Mouse (Mus musculus): ENCODE results near the gene Nme7.

Nme7 gene

DNA sequence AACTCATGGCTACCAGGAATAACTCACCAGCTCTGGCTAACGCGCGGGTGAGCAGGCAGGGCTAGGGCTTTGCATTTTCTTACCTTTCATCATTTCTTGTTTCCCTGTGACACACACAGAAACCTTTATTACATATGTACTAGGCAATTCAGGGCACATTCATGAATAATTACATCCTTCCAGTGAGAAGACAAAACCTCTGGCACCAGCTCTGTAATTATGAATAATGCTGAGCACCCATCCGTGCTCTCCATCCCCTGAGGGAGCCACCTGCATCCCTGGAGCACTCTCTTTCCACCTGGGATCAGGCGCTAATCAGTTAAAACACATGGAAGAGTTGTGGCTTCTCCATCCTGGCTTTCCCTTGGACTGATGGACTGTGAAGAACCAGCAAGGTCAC, at the start of gene Nme7:
Nme7 (plus strand) TSS at position 301 of the 400 bp plus-strand sequence.
- DNase-seq (ENCODE audit: low spot score in 2 of 2), result no peak

DNA sequence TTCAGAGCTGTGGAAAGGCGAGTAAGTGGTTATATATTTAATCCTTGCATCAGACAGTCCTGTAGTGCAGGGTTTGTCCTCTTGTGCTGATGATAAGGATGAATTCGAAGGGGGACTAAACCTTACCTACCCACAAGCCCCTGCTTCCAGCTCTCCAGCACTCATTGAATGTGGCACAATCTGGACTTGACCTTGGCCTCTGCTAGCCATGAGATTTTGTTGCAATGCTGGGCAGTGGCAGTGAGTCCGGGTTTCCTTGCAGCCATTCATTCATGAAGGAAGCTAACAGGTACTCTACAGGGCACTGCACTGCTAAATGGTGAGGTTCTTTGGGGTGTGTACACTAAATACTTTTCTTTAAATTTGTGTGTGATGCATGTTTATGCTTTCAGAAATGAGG, 49.1 kb upstream of the Nme7 start:
- no peak for DNase-seq (ENCODE audit: low spot score in 2 of 2)

DNA sequence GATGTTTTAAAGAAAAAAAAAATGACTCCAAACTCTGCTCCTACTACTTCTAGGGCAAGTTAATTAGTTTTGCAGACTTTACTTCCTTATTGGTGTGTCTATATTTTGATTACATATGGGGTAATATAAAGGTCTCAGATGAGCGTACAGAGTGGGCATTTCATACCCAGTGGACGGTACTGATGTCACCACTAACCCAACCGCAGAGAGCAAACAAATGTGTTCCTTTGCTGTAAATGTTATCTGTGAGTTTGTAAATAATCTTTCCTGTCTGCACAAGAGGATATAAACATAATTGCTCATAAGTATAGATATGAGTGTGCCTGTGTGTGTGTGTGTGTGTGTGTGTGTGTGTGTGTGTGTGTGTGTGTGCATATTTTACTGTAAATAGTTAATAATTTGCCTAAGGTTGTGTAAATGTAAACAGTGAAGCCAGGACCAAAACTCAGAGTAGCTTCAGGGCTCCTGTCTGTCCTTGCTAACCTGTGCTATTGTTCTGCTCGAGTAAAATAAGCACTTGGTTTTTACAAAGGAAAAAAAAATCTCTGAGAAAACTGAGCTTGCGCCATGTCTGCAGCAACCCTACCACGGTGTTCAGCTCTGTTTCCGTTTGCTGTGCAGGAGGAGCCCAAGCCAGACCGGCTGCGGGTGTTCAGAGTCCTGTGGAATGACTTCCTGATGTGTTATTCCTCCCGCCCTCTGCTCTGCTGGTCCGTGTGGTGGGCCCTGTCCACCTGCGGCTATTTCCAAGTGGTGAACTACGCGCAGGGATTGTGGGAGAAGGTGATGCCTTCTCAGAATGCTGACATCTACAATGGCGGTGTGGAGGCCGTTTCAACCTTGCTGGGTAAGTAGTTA, 43.5 kb upstream of the Nme7 start:
- DNase-seq (ENCODE audit: low spot score in 2 of 2), result no peak

DNA sequence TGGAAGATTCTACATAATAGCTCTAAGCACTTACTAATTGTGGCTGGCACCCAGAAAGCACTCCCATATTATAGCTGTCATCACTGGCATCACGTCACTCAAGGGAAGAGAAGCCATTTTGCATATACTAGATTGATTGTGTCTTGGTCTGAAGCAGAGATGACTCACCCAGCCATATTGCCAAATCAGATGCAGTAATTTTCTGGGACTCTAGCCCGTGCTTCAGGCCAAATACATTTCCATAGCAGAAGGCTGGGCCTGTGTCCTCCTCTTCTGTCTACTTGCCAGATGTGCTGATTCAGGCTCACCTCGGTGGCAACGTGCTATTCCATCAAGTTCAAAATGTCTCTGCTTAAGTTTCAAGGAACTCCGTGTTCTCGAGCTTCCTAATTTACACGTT, 42.4 kb upstream of the Nme7 start:
- DNase-seq (ENCODE audit: low spot score in 2 of 2), result no peak

DNA sequence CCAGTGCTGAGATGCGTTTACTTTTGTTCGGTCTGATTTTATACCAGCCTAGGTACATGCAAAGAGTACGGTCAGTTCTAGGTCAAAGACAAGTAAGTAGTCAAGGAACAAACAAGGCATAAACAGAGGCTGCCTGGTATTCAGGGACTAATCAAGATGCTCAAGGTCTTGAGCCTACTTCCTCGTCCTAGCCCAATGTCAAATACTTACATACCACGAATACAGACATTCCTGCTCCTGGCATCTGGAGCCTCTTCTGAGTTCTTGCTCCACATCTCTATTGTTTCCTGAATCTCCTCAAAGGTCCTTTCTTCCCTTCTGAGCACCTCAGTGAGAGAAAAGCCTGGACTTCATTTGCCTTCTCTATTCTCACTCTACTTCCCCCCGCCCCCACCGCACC, 33.0 kb upstream of the Nme7 start:
- no peak for DNase-seq (ENCODE audit: low spot score in 2 of 2)

DNA sequence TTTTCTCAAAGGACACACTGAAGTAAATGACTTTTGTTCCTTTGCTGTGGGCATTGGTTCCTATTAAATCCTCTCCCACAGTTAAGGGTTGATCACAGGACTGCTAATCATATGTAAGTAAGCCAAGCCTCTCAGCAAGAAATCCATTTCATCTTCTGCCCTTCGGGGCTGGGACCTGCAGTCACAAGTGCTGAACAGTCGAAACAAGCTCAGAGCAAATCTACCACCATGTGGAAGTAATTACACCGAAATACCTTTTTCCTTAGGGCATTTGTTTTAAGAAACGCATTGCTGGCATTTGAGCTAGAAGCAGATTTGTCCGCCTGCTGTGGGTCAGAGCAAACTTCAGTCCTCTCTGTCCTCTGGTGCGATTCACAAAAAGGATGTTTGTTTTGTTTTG, 30.3 kb upstream of the Nme7 start:
- DNase-seq (ENCODE audit: low spot score in 2 of 2), result no peak

DNA sequence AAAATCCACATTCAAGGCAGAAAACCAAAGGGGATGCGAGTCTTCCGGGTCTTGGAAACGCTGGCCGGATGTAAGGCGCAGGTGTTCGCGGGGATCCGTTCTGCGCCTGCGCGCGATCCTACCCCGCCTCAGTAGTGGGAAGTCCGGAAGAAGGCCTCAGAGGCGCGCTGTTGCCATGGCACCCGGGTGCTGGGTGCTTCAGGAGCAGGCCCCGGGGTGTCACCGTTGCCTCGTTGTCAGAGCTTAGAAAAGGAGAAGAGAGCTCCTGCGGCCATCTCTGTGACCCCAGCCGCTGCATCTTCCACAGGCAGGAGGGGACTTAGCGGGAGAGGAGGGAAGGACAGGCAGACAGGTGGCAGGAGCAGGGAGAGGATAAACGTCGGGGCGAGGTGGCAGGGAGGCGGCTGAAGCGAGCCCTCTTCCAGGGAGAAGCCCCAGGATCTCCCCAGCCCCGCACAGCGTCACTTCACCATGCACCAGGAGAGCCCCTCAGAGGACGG, 28.4 kb upstream of the Nme7 start, which contains the start of gene Ccdc181:
Ccdc181 (plus strand) TSS at position 131 of the 500 bp plus-strand sequence.
- DNase-seq (ENCODE audit: low spot score in 2 of 2), result peak; percentile 91 to 96

DNA sequence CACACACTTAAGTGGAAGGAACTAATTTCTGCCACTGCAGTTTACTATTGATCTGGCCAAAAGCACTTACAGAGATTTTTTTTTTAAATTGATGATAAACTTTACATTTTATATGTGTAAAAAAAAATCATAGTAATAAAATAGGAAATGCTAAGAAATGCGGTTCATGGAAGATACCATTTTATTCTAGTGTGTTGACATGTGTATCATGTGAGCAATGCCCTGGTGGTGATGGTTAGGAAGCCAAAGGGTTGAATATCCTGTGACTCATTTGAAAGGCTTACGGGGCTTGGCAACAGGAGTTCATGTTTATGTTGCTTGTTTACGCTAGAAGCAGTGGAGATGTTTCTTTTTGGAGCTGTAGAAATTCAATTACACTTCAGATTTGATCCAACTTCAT, 27.4 kb upstream of the Nme7 start:
- DNase-seq (ENCODE audit: low spot score in 2 of 2), result no peak

DNA sequence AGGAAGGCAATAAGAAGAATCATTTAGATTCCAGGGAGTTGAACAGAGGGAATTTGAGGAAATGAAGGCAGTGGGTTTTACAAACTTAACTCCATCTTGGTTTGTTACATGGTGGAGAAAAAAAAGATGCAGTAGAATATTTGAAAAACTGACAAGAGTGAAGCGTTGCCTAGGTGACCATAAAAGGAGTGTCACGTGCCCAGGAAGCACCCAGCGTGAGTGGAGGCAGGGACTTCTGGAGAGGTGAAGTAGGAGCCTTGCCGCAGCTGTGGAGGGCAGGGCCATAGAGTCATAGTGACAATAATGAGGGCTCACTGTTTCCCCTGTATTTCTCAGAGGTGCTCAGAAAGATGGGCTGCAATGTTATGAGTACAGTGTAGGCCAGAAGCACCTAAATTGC, 24.6 kb upstream of the Nme7 start:
- no peak for DNase-seq (ENCODE audit: low spot score in 2 of 2)

DNA sequence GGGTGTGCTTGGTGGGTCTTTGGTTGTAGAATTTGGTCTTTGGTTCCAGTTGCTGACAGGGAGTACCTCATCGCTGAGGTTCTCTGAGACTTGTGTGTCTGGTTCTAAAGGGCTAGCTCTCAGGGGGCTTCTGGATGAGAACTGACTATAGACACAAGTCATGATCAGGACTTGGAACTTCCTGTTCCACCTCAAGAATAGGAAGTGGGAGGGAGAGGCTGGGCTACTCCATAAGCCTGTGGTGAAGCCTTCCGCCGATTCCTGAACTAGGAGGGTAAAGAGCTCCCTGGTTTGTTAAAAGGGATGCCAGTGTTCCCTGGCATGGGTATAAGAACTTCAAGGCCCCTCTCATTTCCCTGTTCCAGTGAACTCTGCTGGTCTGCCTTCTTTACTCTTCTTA, 19.9 kb upstream of the Nme7 start:
- DNase-seq (ENCODE audit: low spot score in 2 of 2), result no peak

DNA sequence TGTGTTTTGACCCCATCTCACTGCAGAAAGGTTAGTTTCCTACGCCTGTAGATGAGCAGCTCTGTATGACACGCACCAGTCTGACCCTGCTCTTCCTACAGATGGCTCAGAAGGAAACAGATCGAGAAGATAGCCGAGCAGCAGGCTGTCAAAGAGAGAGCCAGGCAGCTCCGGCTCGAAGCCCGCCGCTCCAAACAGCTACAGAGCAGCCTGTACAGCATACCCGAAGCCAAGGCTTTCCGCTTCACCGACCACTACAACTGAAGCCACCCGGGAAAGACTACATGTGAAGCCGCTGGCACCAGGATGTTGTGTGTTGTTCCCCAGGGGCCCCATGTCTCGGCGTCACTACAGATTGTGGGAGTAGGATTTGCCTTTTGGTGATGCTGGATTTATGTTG, 16.5 kb upstream of the Nme7 start:
- DNase-seq (ENCODE audit: low spot score in 2 of 2), result no peak

DNA sequence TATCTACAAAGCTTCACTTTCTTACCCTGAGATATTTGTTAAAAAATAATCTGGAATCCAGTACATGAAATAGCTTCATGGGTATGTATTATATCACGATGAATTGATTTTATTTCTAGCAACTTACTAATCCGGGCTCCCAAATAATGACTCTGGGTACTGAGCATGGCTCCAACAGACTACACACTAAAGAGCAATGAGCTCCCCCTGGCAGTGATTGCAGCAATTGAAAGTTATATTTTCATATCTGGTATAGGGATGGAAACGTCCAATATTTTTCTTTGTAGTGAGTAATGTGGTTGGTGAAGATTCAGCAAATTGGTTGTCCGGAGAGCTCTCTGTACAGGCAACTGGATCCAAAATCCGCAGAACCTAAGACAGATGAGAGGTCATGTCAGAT, 11.9 kb upstream of the Nme7 start:
- DNase-seq (ENCODE audit: low spot score in 2 of 2), result no peak

DNA sequence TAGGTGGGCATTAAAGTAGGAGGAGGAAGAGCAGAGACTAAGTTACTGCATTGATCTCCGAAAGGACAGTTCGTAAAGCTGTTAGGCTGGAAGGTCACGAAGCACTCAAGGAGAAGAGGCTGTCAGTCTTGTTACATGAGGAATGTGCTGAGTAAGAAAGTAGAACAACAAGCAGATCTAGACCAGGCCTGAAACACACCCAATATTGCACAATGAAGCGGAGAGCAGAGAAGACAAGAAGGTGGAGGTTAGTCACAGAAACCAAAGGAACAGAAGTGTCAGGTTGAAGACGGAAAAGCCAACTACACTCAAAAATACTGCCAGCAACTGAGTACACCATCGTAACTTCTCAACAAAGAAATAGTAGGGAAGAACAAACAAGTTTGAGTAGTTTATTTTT, 9.8 kb upstream of the Nme7 start:
- DNase-seq (ENCODE audit: low spot score in 2 of 2), result no peak

DNA sequence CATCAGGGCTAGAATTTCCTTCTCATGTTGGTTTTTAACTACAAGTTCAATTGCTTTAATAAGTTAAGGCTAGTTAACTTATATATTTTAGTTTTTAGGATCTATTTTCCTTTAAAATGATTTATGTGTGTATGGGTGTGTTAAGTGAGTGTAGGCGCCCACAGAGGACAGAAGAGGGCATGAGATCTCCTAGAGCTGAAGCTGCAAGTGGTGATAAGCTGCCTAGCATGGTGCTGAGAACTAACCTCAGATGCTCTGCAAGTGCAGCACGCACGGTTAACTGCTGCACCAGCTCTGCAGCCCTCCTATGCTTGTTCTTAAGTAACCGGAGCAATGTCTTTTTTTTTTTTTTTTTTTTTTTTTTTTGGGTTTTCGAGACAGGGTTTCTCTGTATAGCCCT, 7.4 kb upstream of the Nme7 start:
- no peak for DNase-seq (ENCODE audit: low spot score in 2 of 2)

DNA sequence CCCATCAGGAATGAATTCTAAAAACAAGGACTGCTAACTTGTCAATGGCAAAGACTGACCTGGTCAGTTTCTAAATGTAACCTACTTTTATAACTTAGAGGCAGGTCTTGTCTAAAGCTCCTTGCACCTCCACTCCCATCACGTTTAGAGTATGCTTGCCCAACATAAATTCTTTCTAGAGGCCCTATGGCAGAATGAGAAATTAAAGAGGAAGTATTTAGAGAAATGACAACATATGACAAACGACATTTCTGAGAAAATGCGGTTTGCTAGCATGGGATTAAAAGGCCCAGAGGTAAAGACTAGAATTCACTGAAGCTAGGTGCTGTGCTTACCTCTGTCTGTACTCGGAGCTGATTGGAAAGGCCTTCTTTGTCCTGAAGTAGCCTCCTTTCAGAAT, 2.0 kb upstream of the Nme7 start:
- no peak for DNase-seq (ENCODE audit: low spot score in 2 of 2)

DNA sequence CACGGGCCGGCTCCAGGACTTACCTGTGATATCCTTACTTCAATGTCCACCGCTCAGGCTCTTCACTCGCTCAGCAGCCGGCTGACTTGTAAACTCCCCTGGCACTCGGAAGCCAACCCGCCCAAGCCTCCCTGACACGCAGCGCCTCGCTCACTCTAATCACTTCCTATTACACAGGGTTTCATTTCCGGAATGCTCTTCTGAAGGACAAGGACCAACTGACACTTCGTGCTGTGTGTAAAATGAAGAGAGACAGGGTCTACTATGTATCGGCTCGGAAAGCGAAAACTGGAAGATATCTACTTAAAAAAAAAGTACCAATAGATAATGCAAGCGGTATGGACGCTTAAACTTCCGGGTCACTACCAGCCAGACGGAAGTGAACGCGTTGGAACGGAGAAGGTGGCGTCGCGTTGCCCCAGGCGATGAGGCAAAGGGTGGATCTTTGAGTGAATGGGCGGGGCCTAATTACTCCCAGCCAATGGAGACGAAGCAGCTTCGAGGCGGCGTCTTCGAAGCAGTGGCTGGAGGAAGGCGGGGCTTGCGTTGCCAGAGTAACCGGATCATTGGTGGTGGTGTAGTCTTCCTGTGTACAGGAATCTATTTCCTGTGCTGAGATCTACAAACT, 3.3 kb downstream of the Nme7 start, which contains the start of gene Blzf1:
Blzf1 (minus strand) TSS at position 366 of the 628 bp plus-strand sequence.
- peak; percentile 97 to 98 for DNase-seq (ENCODE audit: low spot score in 2 of 2)

DNA sequence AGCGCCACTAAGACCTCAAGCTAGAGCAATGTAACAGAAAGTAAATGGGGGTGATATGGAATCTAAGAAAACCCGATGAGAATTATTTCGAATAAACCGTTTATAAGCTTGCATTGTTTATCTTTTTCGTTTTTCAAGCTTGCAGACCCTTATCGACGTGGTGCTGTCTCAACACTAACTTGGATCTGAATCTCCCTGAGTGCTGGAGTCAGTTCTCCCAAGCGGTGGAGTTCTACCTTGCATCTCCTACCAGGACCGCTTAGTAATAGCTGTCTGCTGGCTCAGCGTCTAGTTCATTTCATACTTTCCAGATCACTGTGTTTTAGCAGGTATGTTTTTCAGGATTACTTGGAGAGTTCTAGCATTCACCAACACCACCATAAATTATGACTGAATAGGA, 4.0 kb downstream of the Nme7 start:
- DNase-seq (ENCODE audit: low spot score in 2 of 2), result no peak

DNA sequence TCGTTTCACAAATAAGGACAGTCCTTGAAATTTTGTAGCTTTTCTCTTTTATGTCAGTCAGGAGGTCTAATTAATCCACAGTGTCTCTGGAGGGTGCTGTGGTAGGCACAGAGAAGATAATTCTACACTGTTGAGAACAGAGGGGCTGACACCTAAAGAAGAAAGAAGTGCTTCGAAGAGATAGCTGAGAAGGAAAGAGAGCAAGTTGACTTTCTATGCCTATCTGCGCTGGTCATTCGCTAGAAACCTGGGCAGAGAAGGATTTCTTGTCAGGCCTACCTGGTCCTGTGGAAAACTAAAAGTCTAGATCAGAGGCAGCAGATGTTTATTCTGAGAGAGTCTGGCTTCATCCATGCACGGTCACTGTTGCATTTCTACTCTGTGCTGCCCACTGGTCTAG, 10.2 kb downstream of the Nme7 start:
- no peak for DNase-seq (ENCODE audit: low spot score in 2 of 2)

DNA sequence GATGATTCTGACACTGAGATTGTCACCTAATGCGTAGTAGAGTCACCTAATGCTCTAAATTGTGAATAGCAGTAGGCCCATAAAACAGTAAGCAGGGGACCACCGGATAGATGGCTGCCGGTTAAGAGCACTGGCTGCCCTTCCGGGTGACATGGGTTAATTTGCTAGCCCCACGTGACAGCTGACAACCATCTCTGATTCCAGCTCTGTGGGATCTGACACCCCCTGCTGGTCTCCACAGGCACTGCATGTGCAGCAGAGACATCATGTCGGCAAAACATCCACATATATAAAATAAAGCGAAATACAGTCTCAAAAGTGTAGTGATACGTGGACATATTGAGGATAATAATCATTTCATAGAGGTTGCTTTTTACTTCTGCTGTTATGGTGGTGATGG, 11.3 kb downstream of the Nme7 start:
- peak; percentile 55 to 81 for DNase-seq (ENCODE audit: low spot score in 2 of 2)

DNA sequence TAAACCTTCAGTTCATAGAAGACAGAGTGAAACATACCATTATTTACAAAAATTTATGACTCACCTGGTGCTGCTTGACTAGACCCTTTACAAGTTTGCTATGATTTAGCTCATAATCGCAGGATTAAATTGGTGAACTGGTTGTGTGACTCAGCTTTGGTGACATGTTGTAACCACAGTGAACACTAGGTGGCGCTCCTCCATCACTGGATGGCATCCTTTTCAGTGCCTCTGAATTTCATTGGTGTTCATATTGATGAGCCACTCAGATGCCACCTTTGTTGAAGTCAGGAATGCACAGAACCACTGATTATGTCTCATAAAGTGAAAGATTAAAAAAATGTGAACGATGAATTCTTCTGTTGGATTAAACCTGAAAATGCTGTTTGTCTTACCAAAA, 12.8 kb downstream of the Nme7 start:
- peak; percentile 70 to 90 for DNase-seq (ENCODE audit: low spot score in 2 of 2)

DNA sequence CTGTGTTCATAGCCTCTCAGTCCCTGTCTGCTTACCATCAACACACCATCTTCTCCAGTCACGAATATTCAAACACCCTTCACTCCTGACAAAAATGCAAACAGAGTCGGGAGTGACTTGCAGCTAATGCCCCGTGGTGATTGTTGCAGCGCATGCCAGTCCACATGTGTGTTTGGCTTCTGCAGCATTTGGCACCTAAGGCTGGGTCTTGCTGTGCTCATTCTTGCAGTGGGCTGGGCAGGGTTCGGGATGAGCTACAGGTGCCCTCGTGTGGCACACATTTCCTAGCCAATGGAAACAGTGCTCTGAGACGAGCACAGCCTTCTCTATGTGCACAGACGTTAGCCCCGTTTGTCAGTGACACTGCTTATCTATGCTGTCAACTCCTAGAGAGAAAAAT, 13.3 kb downstream of the Nme7 start:
- DNase-seq (ENCODE audit: low spot score in 2 of 2), result no peak

DNA sequence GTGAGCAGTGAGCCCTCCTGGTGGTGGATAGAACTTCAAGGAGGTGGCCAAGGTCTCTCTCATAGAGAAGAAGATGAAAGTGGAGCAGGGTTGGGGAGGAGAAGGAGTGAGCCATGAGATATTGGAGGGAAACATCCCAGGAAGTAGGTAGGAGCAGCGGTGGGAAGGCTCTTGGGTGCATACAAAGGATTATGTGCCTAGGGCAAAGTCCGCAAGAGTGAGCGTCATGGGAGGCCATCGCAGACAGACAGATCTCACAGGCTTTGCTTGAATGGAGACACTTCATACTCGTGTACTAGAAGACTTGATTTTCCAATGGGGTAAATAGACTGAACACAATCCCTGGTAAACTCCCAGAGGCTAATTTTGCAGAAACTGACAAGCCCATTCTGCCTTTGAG, 14.6 kb downstream of the Nme7 start:
- no peak for DNase-seq (ENCODE audit: low spot score in 2 of 2)

DNA sequence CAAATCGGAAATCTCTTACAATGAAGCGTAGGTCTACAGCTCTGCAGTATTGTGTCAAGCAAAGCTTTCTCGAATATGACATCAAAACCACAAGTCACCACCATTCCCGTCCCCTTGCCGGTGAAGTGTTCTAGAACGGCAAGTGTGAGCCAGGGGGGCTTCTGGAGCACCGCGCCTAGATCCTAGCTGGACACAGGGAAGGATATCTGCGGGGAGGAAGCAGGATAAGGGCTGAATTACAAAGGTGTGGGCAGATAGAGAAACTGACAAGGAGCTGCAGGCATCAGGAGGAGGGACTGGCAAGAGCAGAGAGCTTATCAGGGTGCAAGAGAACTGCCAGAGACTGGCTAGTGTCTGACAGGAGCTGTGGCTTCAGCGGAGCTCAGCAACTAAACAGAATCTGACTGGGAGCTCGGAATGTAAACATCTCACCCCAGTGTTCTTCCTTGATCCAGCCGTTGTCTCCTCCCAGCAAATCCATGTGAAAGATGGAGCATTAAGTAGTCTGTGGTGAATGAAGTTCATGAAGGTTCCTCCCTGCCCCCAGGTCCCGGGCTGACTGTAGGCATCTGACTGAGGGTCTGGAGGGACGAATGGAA, 15.7 kb downstream of the Nme7 start:
- DNase-seq (ENCODE audit: low spot score in 2 of 2), result no peak

All from spleen, postnatal 4 days (tissue).